Comparison of ENCODE assay signal across 8 mouse cellular contexts in the genomic region with DNA sequence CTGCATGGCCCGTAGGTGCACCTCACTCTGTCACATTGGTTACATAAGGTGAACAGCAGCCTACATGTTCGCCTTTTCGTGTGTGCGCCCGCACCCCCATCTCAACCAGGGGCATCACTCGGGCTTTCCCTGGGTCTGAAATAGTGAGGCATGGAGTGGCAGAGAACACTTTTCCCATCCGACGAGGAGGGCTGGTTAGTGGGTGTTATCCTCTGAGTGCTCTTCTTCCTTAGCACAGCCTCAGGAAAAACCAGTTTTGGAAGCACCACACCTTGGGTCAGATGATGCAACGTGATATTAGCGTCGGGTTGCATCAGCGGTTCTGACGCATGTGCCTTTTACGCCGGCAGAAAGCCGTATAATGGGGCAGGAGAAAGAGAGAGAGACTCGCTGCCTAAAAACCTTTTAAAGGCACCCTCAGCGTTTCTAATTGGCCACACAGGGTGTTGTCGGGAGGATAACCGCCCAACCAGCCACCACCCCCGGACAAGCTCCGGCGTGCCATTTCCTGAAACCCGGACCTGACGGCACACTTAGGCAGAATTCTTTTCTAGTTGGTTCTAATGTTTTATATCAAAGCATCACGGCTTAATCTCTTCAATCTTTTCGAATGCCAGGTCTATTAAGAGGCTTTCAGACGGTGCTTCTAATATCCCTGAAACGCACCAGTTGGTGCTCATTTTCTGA. TPM values are rescaled to one million over a fixed set of nuclear protein-coding genes. Genes with fewer than 3 reads are reported as not detected.
DNase-seq lines count a peak whose midpoint lies in the region; ATAC-seq lines count a peak whose summit lies in the region.

No protein-coding gene starts in this region.

- peak; percentile 81 to 83 for DNase-seq in adrenal gland, postnatal 36 days
- peak; percentile 74 for DNase-seq in liver, embryonic 11.5 days (ENCODE audit: low spot score)
- DNase-seq in telencephalon, adult 2 months (ENCODE audit: low read depth, low spot score): peak; percentile 88

- peaks cover 15% of the 10 kb centered on the region for H3K27me3 ChIP-seq in heart, embryonic 11.5 days (ENCODE audit: control insufficient read depth, insufficient read depth, low read length)
- peaks cover 9% of the 10 kb centered on the region; the same call in 1 of the 2 replicates for H3K27me3 ChIP-seq in kidney, embryonic 15.5 days
- peaks cover 3% of the 10 kb centered on the region for H3K27me3 ChIP-seq in liver, embryonic 11.5 days (replicated peaks; ENCODE audit: control insufficient read depth, insufficient read depth, low read length)

- H3K27ac ChIP-seq in heart, embryonic 11.5 days (ENCODE audit: low read depth, low read length): peak overlapping the region; percentile 98; the same call in 1 of the 2 replicates
- H3K27ac ChIP-seq in kidney, embryonic 15.5 days: 0 out of 2 replicates have a peak overlapping the region, but pooled peaks have one; percentile 10
- H3K27ac ChIP-seq in liver, embryonic 11.5 days (ENCODE audit: low read depth, low read length): peak overlapping the region; percentile 100

- H3K4me1 ChIP-seq in heart, embryonic 11.5 days (ENCODE audit: control insufficient read depth, insufficient read depth, low read length): peaks cover 25% of the 10 kb centered on the region
- peaks cover 38% of the 10 kb centered on the region for H3K4me1 ChIP-seq in kidney, embryonic 15.5 days
- peaks cover 55% of the 10 kb centered on the region for H3K4me1 ChIP-seq in liver, embryonic 11.5 days (replicated peaks; ENCODE audit: control insufficient read depth, insufficient read depth, low read length)

- no peaks in the 10 kb centered on the region for H3K36me3 ChIP-seq in heart, embryonic 11.5 days (ENCODE audit: control insufficient read depth, insufficient read depth, low read length)
- H3K36me3 ChIP-seq in kidney, embryonic 15.5 days: peaks cover 4% of the 10 kb centered on the region
- H3K36me3 ChIP-seq in liver, embryonic 11.5 days (ENCODE audit: control insufficient read depth, insufficient read depth, low read length): peaks cover 4% of the 10 kb centered on the region

- ATAC-seq in CD4-positive, CD25-positive, alpha-beta regulatory T cell, adult 4 months: peak; percentile 78
- ATAC-seq in erythroblast, adult 5-6 weeks (replicated peaks; ENCODE audit: low FRiP score, poor library complexity, severe bottlenecking): peak; percentile 73
- ATAC-seq in heart, embryonic 11.5 days (replicated peaks; ENCODE audit: insufficient number of reproducible peaks, low FRiP score, low TSS enrichment): 0 out of 2 replicates have a peak, but pooled peaks have one; percentile 28
- no peak for ATAC-seq in kidney, embryonic 15.5 days (replicated peaks; ENCODE audit: low FRiP score)
- ATAC-seq in liver, embryonic 11.5 days (replicated peaks; ENCODE audit: low FRiP score): peak; percentile 66
- ATAC-seq in monocyte, adult 5-6 weeks (replicated peaks; ENCODE audit: insufficient number of reproducible peaks, low FRiP score, low TSS enrichment, poor library complexity, severe bottlenecking): peak; percentile 70

- 7% methylated on average over 29 of the region's 29 CpGs for WGBS in heart, embryonic 11.5 days (ENCODE audit: insufficient replicate concordance)
- WGBS in kidney, embryonic 15.5 days: 7% methylated on average over 29 of the region's 29 CpGs
- WGBS in liver, embryonic 11.5 days: 6% methylated on average over 29 of the region's 29 CpGs

- peak overlapping the region; percentile 96 for H3K4me3 ChIP-seq in heart, embryonic 11.5 days (ENCODE audit: low read depth, low read length)
- peak overlapping the region; percentile 92 for H3K4me3 ChIP-seq in kidney, embryonic 15.5 days (replicated peaks)
- H3K4me3 ChIP-seq in liver, embryonic 11.5 days (ENCODE audit: low read depth, low read length): peak overlapping the region; percentile 98

- peak overlapping the region; percentile 54; the same call in 1 of the 2 replicates for H3K9ac ChIP-seq in heart, embryonic 11.5 days (ENCODE audit: low read depth, low read length)
- H3K9ac ChIP-seq in kidney, embryonic 15.5 days: peak overlapping the region; percentile 18; the same call in 1 of the 2 replicates
- peak overlapping the region; percentile 99 for H3K9ac ChIP-seq in liver, embryonic 11.5 days (ENCODE audit: low read depth, low read length)

- peak overlapping the region; percentile 75 for H3K4me2 ChIP-seq in heart, embryonic 11.5 days
- H3K4me2 ChIP-seq in kidney, embryonic 15.5 days: peak overlapping the region; percentile 89
- peak overlapping the region; percentile 95 for H3K4me2 ChIP-seq in liver, embryonic 11.5 days

- H3K9me3 ChIP-seq in heart, embryonic 11.5 days (replicated peaks; ENCODE audit: control insufficient read depth, low read length): no peaks in the 10 kb centered on the region
- no peaks in the 10 kb centered on the region for H3K9me3 ChIP-seq in kidney, embryonic 15.5 days (replicated peaks)
- no peaks in the 10 kb centered on the region for H3K9me3 ChIP-seq in liver, embryonic 11.5 days (ENCODE audit: control insufficient read depth, low read length)

RNA-seq across cellular contexts. Expression of a gene that starts 0.8 kb away (rescaled TPM):
- polyA plus RNA-seq in CD4-positive, CD25-positive, alpha-beta regulatory T cell, adult 4 months (2017; shearing (Covaris generic)): 10 to 100 TPM; 18.7 to 20.4 TPM
- total RNA-seq in adrenal gland, postnatal 36 days (2021): 10 to 100 TPM; 63.3 to 85.8 TPM
- total RNA-seq in erythroblast, adult 5-6 weeks (2015; ENCODE audit: low replicate concordance): 10.6 and 17.8 TPM in 2 replicates
- total RNA-seq in erythroblast, adult 5-6 weeks (2017; ENCODE audit: low replicate concordance): 21.0 and 24.1 TPM in 2 replicates
- polyA plus RNA-seq in heart, embryonic 11.5 days (2014; fragmentation: Nextera tagmentation; extraction: Ambion mirVana): 23.3 and 24.6 TPM in 2 replicates
- 26.8 and 28.8 TPM in 2 replicates for polyA plus RNA-seq in kidney, embryonic 15.5 days (2015; fragmentation: Nextera tagmentation; extraction: Ambion mirVana)
- polyA plus RNA-seq in liver, embryonic 11.5 days (2014; fragmentation: Nextera tagmentation; extraction: Ambion mirVana): 66.7 and 74.5 TPM in 2 replicates
- 37.9 to 43.0 TPM (median 38.5 TPM) in 3 replicates for total RNA-seq in monocyte, adult 5-6 weeks (2017)

RNA-seq across cellular contexts. Expression of a gene that starts 33.8 kb away (rescaled TPM):
- under 1 TPM in 1 of 2 experiments, not detected in 1; 0.16 TPM for polyA plus RNA-seq in CD4-positive, CD25-positive, alpha-beta regulatory T cell, adult 4 months (2017; shearing (Covaris generic))
- 10 to 100 TPM; 11.9 to 17.7 TPM for total RNA-seq in adrenal gland, postnatal 36 days (2021)
- 1.5 and 7.3 TPM in 2 replicates for total RNA-seq in erythroblast, adult 5-6 weeks (2015; ENCODE audit: low replicate concordance)
- 2.6 and 4.5 TPM in 2 replicates for total RNA-seq in erythroblast, adult 5-6 weeks (2017; ENCODE audit: low replicate concordance)
- 9.7 and 12.9 TPM in 2 replicates for polyA plus RNA-seq in heart, embryonic 11.5 days (2014; fragmentation: Nextera tagmentation; extraction: Ambion mirVana)
- 20.3 and 20.7 TPM in 2 replicates for polyA plus RNA-seq in kidney, embryonic 15.5 days (2015; fragmentation: Nextera tagmentation; extraction: Ambion mirVana)
- 5.0 and 6.7 TPM in 2 replicates for polyA plus RNA-seq in liver, embryonic 11.5 days (2014; fragmentation: Nextera tagmentation; extraction: Ambion mirVana)
- total RNA-seq in monocyte, adult 5-6 weeks (2017): 139 to 166 TPM (median 160 TPM) in 3 replicates

RNA-seq across cellular contexts. Expression of a gene that starts 42.9 kb away (rescaled TPM):
- not detected for polyA plus RNA-seq in CD4-positive, CD25-positive, alpha-beta regulatory T cell, adult 4 months (2017; shearing (Covaris generic))
- not detected for total RNA-seq in adrenal gland, postnatal 36 days (2021)
- not detected in 2 replicates for total RNA-seq in erythroblast, adult 5-6 weeks (2015; ENCODE audit: low replicate concordance)
- total RNA-seq in erythroblast, adult 5-6 weeks (2017; ENCODE audit: low replicate concordance): not detected in 2 replicates
- polyA plus RNA-seq in heart, embryonic 11.5 days (2014; fragmentation: Nextera tagmentation; extraction: Ambion mirVana): not detected in 2 replicates
- polyA plus RNA-seq in kidney, embryonic 15.5 days (2015; fragmentation: Nextera tagmentation; extraction: Ambion mirVana): not detected in 2 replicates
- polyA plus RNA-seq in liver, embryonic 11.5 days (2014; fragmentation: Nextera tagmentation; extraction: Ambion mirVana): not detected in 2 replicates
- total RNA-seq in monocyte, adult 5-6 weeks (2017): not detected in 3 replicates

Comparison
In these comparisons a context has a peak if more than half of its experiments do, and no peak if none do; other contexts are left out.
1. H3K27ac ChIP-seq: peak in every context shown above with its lines; median percentile 100 in liver, embryonic 11.5 days; 98 in heart, embryonic 11.5 days; 10 in kidney, embryonic 15.5 days.
2. H3K9ac ChIP-seq: peak in every context shown above with its lines; median percentile 99 in liver, embryonic 11.5 days; 54 in heart, embryonic 11.5 days; 18 in kidney, embryonic 15.5 days.